Comparison of ENCODE assay signal across 17 mouse cellular contexts in genomic region chr13:56677731-56678130, GRCm38 (mm10). TPM values are rescaled to one million over a fixed set of nuclear protein-coding genes. Genes with fewer than 3 reads are reported as not detected.
DNase-seq lines count a peak whose midpoint lies in the region; ATAC-seq and TF ChIP-seq lines count a peak whose summit lies in the region.
"Had no signal": no experiment of that assay in that cellular context is flagged by ENCODE, and none has a peak within 500 bp of the region (broad histone marks: within the 10 kb centered on the region; RNA-seq: fewer than 3 reads in every experiment).

No protein-coding gene starts in this region.

- DNase-seq in heart, postnatal 14 days = no peak
- no peak for DNase-seq in liver, postnatal 0 days
- no peak for DNase-seq in layer of hippocampus, adult 2 months (ENCODE audit: low spot score in 2 of 2)
- DNase-seq: B cell, adult 2 months; cerebellum, postnatal 25 days; gastrocnemius, postnatal 10 days had no signal

- peaks cover 50% of the 10 kb centered on the region for H3K4me1 ChIP-seq in heart, embryonic 13.5 days
- H3K4me1 ChIP-seq in liver, postnatal 0 days (ENCODE audit: insufficient read depth) = peaks cover 5% of the 10 kb centered on the region; the same call in 1 of the 2 replicates
- peaks cover 15% of the 10 kb centered on the region for H3K4me1 ChIP-seq in liver, embryonic 12.5 days
- 0 out of 2 replicates have a peak, but pooled peaks cover 12% of the 10 kb centered on the region for H3K4me1 ChIP-seq in intestine, postnatal 0 days (replicated peaks; ENCODE audit: control insufficient read depth, insufficient read depth, low read length)
- H3K4me1 ChIP-seq in stomach, embryonic 15.5 days = peaks cover 15% of the 10 kb centered on the region

- H3K27ac ChIP-seq in heart, embryonic 13.5 days (replicated peaks) = peak overlapping the region; percentile 85
- peak overlapping the region; percentile 59; the same call in 1 of the 2 replicates for H3K27ac ChIP-seq in liver, postnatal 0 days (ENCODE audit: low read depth)
- H3K27ac ChIP-seq in liver, embryonic 12.5 days = no peak overlapping the region
- 0 out of 2 replicates have a peak overlapping the region, but pooled peaks have one; percentile 41 for H3K27ac ChIP-seq in intestine, postnatal 0 days (ENCODE audit: low read depth, low read length)
- H3K27ac ChIP-seq in stomach, embryonic 15.5 days = peak overlapping the region; percentile 72; the same call in 1 of the 2 replicates
- no peak overlapping the region for H3K27ac ChIP-seq in layer of hippocampus, adult 2 months
- H3K27ac ChIP-seq: embryonic facial prominence, embryonic 13.5 days; forebrain, embryonic 15.5 days; limb, embryonic 13.5 days had no signal

- no peak for ATAC-seq in heart, embryonic 13.5 days (ENCODE audit: extremely low read depth, insufficient number of reproducible peaks, low FRiP score, low TSS enrichment)
- ATAC-seq in liver, postnatal 0 days = no peak
- ATAC-seq in liver, embryonic 12.5 days = no peak
- no peak; the same call in none of the 2 replicates for ATAC-seq in intestine, postnatal 0 days
- ATAC-seq in stomach, embryonic 15.5 days (ENCODE audit: insufficient read depth, low FRiP score, low read depth) = no peak
- no peak for ATAC-seq in frontal cortex, adult (ENCODE audit: low TSS enrichment)
- ATAC-seq: activated CD4-positive, CD25-positive, alpha-beta regulatory T cell, adult 4 months; forebrain, embryonic 15.5 days had no signal

- H3K9me3 ChIP-seq in heart, embryonic 13.5 days = no peaks in the 10 kb centered on the region
- no peaks in the 10 kb centered on the region for H3K9me3 ChIP-seq in liver, postnatal 0 days (ENCODE audit: low read length)
- H3K9me3 ChIP-seq in liver, embryonic 12.5 days (replicated peaks) = no peaks in the 10 kb centered on the region
- H3K9me3 ChIP-seq in intestine, postnatal 0 days (ENCODE audit: control insufficient read depth) = no peaks in the 10 kb centered on the region
- no peaks in the 10 kb centered on the region for H3K9me3 ChIP-seq in stomach, embryonic 15.5 days
- H3K9me3 ChIP-seq: embryonic facial prominence, embryonic 13.5 days; forebrain, embryonic 15.5 days; limb, embryonic 13.5 days had no signal

- intact Hi-C loops in heart, postnatal 14 days (cut with DNase I) = loop anchor here (2.0 kb wide), 1 partner anchor 19 kb away; no protein-coding TSS in a partner anchor

- no peaks in the 10 kb centered on the region for H3K36me3 ChIP-seq in heart, embryonic 13.5 days
- no peaks in the 10 kb centered on the region for H3K36me3 ChIP-seq in liver, postnatal 0 days (replicated peaks; ENCODE audit: insufficient read depth, low read length)
- H3K36me3 ChIP-seq in liver, embryonic 12.5 days = no peaks in the 10 kb centered on the region
- no peaks in the 10 kb centered on the region for H3K36me3 ChIP-seq in intestine, postnatal 0 days (ENCODE audit: control insufficient read depth, insufficient read depth)
- no peaks in the 10 kb centered on the region for H3K36me3 ChIP-seq in stomach, embryonic 15.5 days
- H3K36me3 ChIP-seq: embryonic facial prominence, embryonic 13.5 days; forebrain, embryonic 15.5 days; G1E; limb, embryonic 13.5 days had no signal

- no peak overlapping the region for H3K4me3 ChIP-seq in heart, embryonic 13.5 days
- H3K4me3 ChIP-seq in liver, postnatal 0 days (ENCODE audit: low read depth, low read length) = no peak overlapping the region
- H3K4me3 ChIP-seq in liver, embryonic 12.5 days = no peak overlapping the region
- H3K4me3 ChIP-seq in intestine, postnatal 0 days (ENCODE audit: low read depth, low read length) = no peak overlapping the region
- H3K4me3 ChIP-seq in stomach, embryonic 15.5 days (replicated peaks) = no peak overlapping the region
- H3K4me3 ChIP-seq in layer of hippocampus, adult 2 months = no peak overlapping the region
- H3K4me3 ChIP-seq: embryonic facial prominence, embryonic 13.5 days; forebrain, embryonic 15.5 days; limb, embryonic 13.5 days; myocyte had no signal

- no peak for TF ChIP-seq EP300 in liver, postnatal 0 days (IDR thresholded peaks at IDR 0.05; ENCODE audit: low read depth)

- peak overlapping the region; percentile 24 for H3K4me2 ChIP-seq in heart, embryonic 13.5 days
- H3K4me2 ChIP-seq in liver, postnatal 0 days (ENCODE audit: low read depth, low read length) = no peak overlapping the region
- no peak overlapping the region for H3K4me2 ChIP-seq in liver, embryonic 12.5 days
- no peak overlapping the region for H3K4me2 ChIP-seq in intestine, postnatal 0 days (replicated peaks; ENCODE audit: low read depth)
- no peak overlapping the region for H3K4me2 ChIP-seq in stomach, embryonic 15.5 days
- H3K4me2 ChIP-seq: embryonic facial prominence, embryonic 13.5 days; forebrain, embryonic 15.5 days; limb, embryonic 13.5 days had no signal

- no peak for TF ChIP-seq CTCF in liver, postnatal 0 days (IDR thresholded peaks at IDR 0.05; ENCODE audit: low read depth)
- no peak for TF ChIP-seq CTCF in intestine, postnatal 0 days (IDR thresholded peaks at IDR 0.05; ENCODE audit: low read depth)
- TF ChIP-seq CTCF in layer of hippocampus, adult 2 months (conservative IDR thresholded peaks at IDR 0.05) = no peak

- H3K9ac ChIP-seq in heart, embryonic 13.5 days = no peak overlapping the region
- H3K9ac ChIP-seq in liver, postnatal 0 days (replicated peaks) = no peak overlapping the region
- no peak overlapping the region for H3K9ac ChIP-seq in liver, embryonic 12.5 days
- no peak overlapping the region for H3K9ac ChIP-seq in intestine, postnatal 0 days (ENCODE audit: low read depth, low read length)
- no peak overlapping the region for H3K9ac ChIP-seq in stomach, embryonic 15.5 days
- H3K9ac ChIP-seq: embryonic facial prominence, embryonic 13.5 days; forebrain, embryonic 15.5 days; limb, embryonic 13.5 days had no signal

- 61% methylated on average over 4 of the region's 4 CpGs for WGBS in heart, embryonic 13.5 days
- 64% methylated on average over 4 of the region's 4 CpGs for WGBS in liver, postnatal 0 days (ENCODE audit: insufficient replicate concordance)
- 66% methylated on average over 4 of the region's 4 CpGs for WGBS in liver, embryonic 12.5 days (ENCODE audit: insufficient replicate concordance)
- 54% methylated on average over 4 of the region's 4 CpGs for WGBS in intestine, postnatal 0 days
- 69% methylated on average over 4 of the region's 4 CpGs for WGBS in stomach, embryonic 15.5 days

- no peaks in the 10 kb centered on the region; the same call in 1 of the 2 replicates for H3K27me3 ChIP-seq in heart, embryonic 13.5 days (replicated peaks)
- no peaks in the 10 kb centered on the region for H3K27me3 ChIP-seq in liver, postnatal 0 days (ENCODE audit: insufficient read depth, low read length)
- 0 out of 2 replicates have a peak, but pooled peaks cover 6% of the 10 kb centered on the region for H3K27me3 ChIP-seq in liver, embryonic 12.5 days (replicated peaks)
- H3K27me3 ChIP-seq in intestine, postnatal 0 days (replicated peaks; ENCODE audit: control insufficient read depth, insufficient read depth, low read length) = no peaks in the 10 kb centered on the region
- H3K27me3 ChIP-seq in stomach, embryonic 15.5 days (replicated peaks) = no peaks in the 10 kb centered on the region
- H3K27me3 ChIP-seq: embryonic facial prominence, embryonic 13.5 days; forebrain, embryonic 15.5 days; limb, embryonic 13.5 days had no signal

RNA-seq across cellular contexts. Expression of gene Smad5, which starts 25.1 kb away (rescaled TPM):
- 16.0 and 16.7 TPM in 2 replicates for polyA plus RNA-seq in heart, embryonic 13.5 days (2015; fragmentation: Nextera tagmentation; extraction: Ambion mirVana)
- 10 to 100 TPM; 38.7 to 40.2 TPM for total RNA-seq in heart, postnatal 14 days (2021)
- polyA plus RNA-seq in liver, postnatal 0 days (2015; fragmentation: Nextera tagmentation; extraction: Ambion mirVana) = 3.5 and 3.8 TPM in 2 replicates
- polyA plus RNA-seq in liver, embryonic 12.5 days (2016; fragmentation: Nextera tagmentation; extraction: Ambion mirVana) = 7.3 TPM in 2 replicates
- 8.5 and 11.9 TPM in 2 replicates for polyA plus RNA-seq in intestine, postnatal 0 days (2015; fragmentation: Nextera tagmentation; extraction: Ambion mirVana)
- polyA plus RNA-seq in stomach, embryonic 15.5 days (2015; fragmentation: Nextera tagmentation; extraction: Ambion mirVana) = 23.5 and 25.6 TPM in 2 replicates
- 10 to 100 TPM; 26.3 to 28.0 TPM for total RNA-seq in layer of hippocampus, adult 2 months (2021)

Comparison
In these comparisons a context has a peak if more than half of its experiments do, and no peak if none do; other contexts are left out.
1. H3K27ac ChIP-seq: peak in heart, embryonic 13.5 days (single experiment), liver, postnatal 0 days (single experiment), intestine, postnatal 0 days (single experiment) and stomach, embryonic 15.5 days (single experiment); none in liver, embryonic 12.5 days (single experiment) and layer of hippocampus, adult 2 months (single experiment).